Mouse (Mus musculus): ENCODE measurements at regions not wholly inside any gene's neighbourhood (a gene's known extent, or its start where the extent isn't known, plus 50 kb on each side); places are given as distances from the start of the nearest gene placed in this dataset.

DNA sequence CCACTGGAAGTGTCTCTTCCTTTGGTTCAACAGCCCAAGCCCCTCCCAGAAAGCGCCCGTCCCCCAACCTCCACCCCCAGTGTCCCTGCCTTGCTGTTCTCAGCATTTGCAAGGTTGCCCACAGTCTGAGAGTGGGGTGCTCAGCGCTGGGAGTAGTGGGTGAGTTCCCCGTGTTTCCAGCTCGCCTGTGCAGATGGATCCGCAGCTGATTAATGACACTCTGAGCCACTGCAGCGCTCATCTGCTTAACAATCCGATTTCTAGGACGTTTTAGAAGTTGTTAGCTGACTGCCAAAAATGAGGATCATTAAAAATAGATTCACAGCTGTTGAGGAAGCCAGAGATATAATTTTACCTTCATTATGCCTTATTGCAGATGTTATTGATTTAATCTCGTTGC, 280.0 kb upstream of the Npvf start:
- no peak overlapping the region for H3K9ac ChIP-seq (replicated peaks; ENCODE audit: low read length)
- ATAC-seq (replicated peaks; ENCODE audit: insufficient number of reproducible peaks, low FRiP score, low TSS enrichment, low read depth): no peak
- H3K4me2 ChIP-seq (ENCODE audit: low read depth, low read length): no peak overlapping the region
- no peak overlapping the region for H3K27ac ChIP-seq (replicated peaks; ENCODE audit: low read depth, low read length)
- no peaks in the 10 kb centered on the region for H3K9me3 ChIP-seq (replicated peaks; ENCODE audit: control insufficient read depth, low read length)
- no peaks in the 10 kb centered on the region for H3K4me1 ChIP-seq (ENCODE audit: control insufficient read depth, insufficient read depth, low read length)
- H3K27me3 ChIP-seq (ENCODE audit: control insufficient read depth, insufficient read depth, low read length): no peaks in the 10 kb centered on the region
- DNase-seq (ENCODE audit: low spot score): no peak
- no peaks in the 10 kb centered on the region for H3K36me3 ChIP-seq (replicated peaks; ENCODE audit: control insufficient read depth, insufficient read depth, low read depth, low read length)
- H3K4me3 ChIP-seq (ENCODE audit: low read depth, low read length): no peak overlapping the region
- WGBS: 85% methylated on average over 10 of the region's 10 CpGs

DNA sequence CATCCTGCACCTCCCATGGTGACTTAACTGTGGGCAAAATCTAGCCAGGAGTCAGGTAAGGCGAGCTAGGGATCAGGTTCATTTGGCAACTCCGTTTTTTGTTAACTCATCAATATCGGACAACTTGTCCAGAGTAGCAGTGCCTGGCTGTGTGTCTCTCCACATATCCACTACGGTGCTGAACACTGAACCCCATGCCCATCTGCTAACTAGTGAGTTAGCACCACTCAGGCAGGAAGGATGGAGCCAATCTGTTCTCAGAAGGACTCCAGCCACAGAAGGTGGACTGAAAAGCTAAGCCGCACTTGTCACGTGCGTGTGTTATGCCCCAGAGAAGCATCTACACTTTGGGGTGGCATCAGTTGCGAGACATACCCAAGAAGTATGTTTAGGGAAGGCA, 282.1 kb upstream of the Npvf start:
- Histone ChIP-seq H3K9me3 (replicated peaks; ENCODE audit: control insufficient read depth, low read length) (no peaks in the 10 kb centered on the region), H3K4me3 (ENCODE audit: low read depth, low read length) (no peak overlapping the region), H3K27ac (replicated peaks; ENCODE audit: low read depth, low read length) (0 out of 2 replicates have a peak overlapping the region, but pooled peaks have one; percentile 3), H3K27me3 (ENCODE audit: control insufficient read depth, insufficient read depth, low read length) (no peaks in the 10 kb centered on the region), H3K36me3 (replicated peaks; ENCODE audit: control insufficient read depth, insufficient read depth, low read depth, low read length) (no peaks in the 10 kb centered on the region), H3K9ac (replicated peaks; ENCODE audit: low read length) (no peak overlapping the region; the same call in 1 of the 2 replicates), H3K4me2 (ENCODE audit: low read depth, low read length) (no peak overlapping the region), H3K4me1 (ENCODE audit: control insufficient read depth, insufficient read depth, low read length) (no peaks in the 10 kb centered on the region)
- WGBS: 86% methylated on average over 8 of the region's 8 CpGs
- no peak for ATAC-seq (replicated peaks; ENCODE audit: insufficient number of reproducible peaks, low FRiP score, low TSS enrichment, low read depth)
- DNase-seq (ENCODE audit: low spot score): no peak

DNA sequence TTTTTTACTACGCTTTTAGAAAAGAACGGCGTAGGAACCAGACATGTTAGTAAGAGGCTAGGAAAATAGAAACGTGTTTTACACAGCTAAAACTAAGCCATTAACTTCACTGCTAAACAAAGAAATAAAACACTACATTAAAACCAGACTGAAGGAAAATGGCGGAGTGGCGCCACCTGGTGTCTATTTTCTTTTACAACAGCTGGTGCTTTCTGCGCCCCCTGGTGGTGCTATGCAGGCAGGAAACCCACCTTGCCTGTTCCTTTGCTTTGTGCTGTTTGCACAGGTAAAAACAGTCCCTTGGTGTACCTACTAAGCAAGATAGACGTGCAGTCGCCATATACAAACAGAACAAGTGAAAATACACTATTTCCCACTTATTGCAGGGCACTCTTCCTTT, 282.9 kb upstream of the Npvf start:
- H3K4me2 ChIP-seq (ENCODE audit: low read depth, low read length): no peak overlapping the region
- no peak overlapping the region for H3K9ac ChIP-seq (replicated peaks; ENCODE audit: low read length)
- H3K27ac ChIP-seq (replicated peaks; ENCODE audit: low read depth, low read length): no peak overlapping the region
- no peak for ATAC-seq (replicated peaks; ENCODE audit: insufficient number of reproducible peaks, low FRiP score, low TSS enrichment, low read depth)
- H3K36me3 ChIP-seq (replicated peaks; ENCODE audit: control insufficient read depth, insufficient read depth, low read depth, low read length): no peaks in the 10 kb centered on the region
- no peaks in the 10 kb centered on the region for H3K4me1 ChIP-seq (ENCODE audit: control insufficient read depth, insufficient read depth, low read length)
- WGBS: 28% methylated on average over 9 of the region's 9 CpGs
- peak; percentile 89 for DNase-seq (ENCODE audit: low spot score)
- no peaks in the 10 kb centered on the region for H3K9me3 ChIP-seq (replicated peaks; ENCODE audit: control insufficient read depth, low read length)
- H3K27me3 ChIP-seq (ENCODE audit: control insufficient read depth, insufficient read depth, low read length): no peaks in the 10 kb centered on the region
- no peak overlapping the region for H3K4me3 ChIP-seq (ENCODE audit: low read depth, low read length)

DNA sequence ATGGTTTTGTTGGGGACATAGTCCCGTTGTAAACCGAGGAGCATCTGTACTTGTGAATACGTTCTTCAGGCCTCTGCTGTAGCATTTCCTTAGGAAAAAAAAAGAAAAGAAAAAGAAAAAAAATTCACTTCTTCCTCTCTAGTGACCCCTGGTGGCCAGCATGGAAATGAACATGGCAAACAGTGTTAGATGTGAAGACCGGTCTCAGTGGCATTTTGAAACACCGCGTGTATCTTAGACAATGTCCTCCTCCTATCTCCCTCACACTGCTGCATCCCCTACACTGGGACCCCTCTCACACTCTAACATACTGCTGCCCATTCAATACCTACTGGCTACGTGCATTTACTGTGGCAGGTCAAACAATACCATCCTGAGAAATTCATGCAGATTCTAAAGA, 284.6 kb upstream of the Npvf start:
- H3K4me3 ChIP-seq (ENCODE audit: low read depth, low read length): no peak overlapping the region
- H3K4me1 ChIP-seq (ENCODE audit: control insufficient read depth, insufficient read depth, low read length): no peaks in the 10 kb centered on the region
- no peak overlapping the region for H3K4me2 ChIP-seq (ENCODE audit: low read depth, low read length)
- no peak overlapping the region for H3K27ac ChIP-seq (replicated peaks; ENCODE audit: low read depth, low read length)
- no peaks in the 10 kb centered on the region for H3K36me3 ChIP-seq (replicated peaks; ENCODE audit: control insufficient read depth, insufficient read depth, low read depth, low read length)
- H3K9ac ChIP-seq (replicated peaks; ENCODE audit: low read length): no peak overlapping the region
- no peaks in the 10 kb centered on the region for H3K27me3 ChIP-seq (ENCODE audit: control insufficient read depth, insufficient read depth, low read length)
- H3K9me3 ChIP-seq (replicated peaks; ENCODE audit: control insufficient read depth, low read length): no peaks in the 10 kb centered on the region
- ATAC-seq (replicated peaks; ENCODE audit: insufficient number of reproducible peaks, low FRiP score, low TSS enrichment, low read depth) (peak; percentile 47; the same call in 1 of the 2 replicates), DNase-seq (ENCODE audit: low spot score) (peak; percentile 74)
- 31% methylated on average over 7 of the region's 7 CpGs for WGBS

DNA sequence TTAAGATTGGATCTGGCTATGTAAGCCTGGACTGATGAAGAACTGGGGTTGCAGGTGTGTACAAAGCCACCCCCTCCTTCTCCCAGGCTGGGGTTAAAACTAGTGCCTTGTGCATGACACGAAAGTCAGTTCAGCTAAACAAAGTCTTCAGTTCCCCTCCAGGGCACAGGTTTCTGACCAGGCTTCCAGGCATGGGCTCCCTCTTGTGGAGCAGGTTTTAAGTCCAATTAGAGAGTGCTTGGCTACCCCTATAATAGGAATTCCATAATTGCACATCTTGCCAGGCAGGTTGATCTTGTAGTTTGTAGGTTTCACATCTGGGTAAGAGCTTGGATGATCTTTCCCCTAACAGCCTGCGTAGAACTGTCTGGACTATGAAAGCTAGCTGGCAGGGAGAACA, 285.2 kb upstream of the Npvf start:
- WGBS: 41% methylated on average over 2 of the region's 2 CpGs
- DNase-seq (ENCODE audit: low spot score) (peak; percentile 60), ATAC-seq (replicated peaks; ENCODE audit: insufficient number of reproducible peaks, low FRiP score, low TSS enrichment, low read depth) (no peak)
- Histone ChIP-seq H3K4me3 (ENCODE audit: low read depth, low read length) (no peak overlapping the region), H3K9ac (replicated peaks; ENCODE audit: low read length) (no peak overlapping the region), H3K36me3 (replicated peaks; ENCODE audit: control insufficient read depth, insufficient read depth, low read depth, low read length) (no peaks in the 10 kb centered on the region), H3K4me2 (ENCODE audit: low read depth, low read length) (no peak overlapping the region), H3K27ac (replicated peaks; ENCODE audit: low read depth, low read length) (0 out of 2 replicates have a peak overlapping the region, but pooled peaks have one; percentile 6), H3K4me1 (ENCODE audit: control insufficient read depth, insufficient read depth, low read length) (no peaks in the 10 kb centered on the region), H3K9me3 (replicated peaks; ENCODE audit: control insufficient read depth, low read length) (no peaks in the 10 kb centered on the region), H3K27me3 (ENCODE audit: control insufficient read depth, insufficient read depth, low read length) (no peaks in the 10 kb centered on the region)

DNA sequence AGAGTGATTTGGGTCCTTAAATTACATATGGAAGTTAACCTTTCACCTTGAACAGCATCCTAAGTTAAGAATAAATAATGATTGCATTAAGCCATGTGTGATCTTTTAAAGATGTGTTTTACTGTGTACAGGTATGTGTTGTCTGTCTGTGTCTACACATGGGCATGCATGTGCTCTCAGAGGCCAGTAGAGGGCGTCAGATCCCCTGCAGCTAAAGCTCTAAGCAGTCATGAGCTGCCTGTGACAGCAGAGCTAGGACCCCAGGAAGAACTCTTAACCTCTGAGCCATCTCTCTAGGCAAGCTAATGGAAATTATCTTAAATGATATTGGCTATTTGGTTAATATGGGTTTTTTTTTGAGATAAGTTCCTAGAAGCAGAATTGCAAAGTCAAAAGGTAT, 285.9 kb upstream of the Npvf start:
- H3K4me1 ChIP-seq (ENCODE audit: control insufficient read depth, insufficient read depth, low read length): no peaks in the 10 kb centered on the region
- no peak overlapping the region for H3K9ac ChIP-seq (replicated peaks; ENCODE audit: low read length)
- H3K36me3 ChIP-seq (replicated peaks; ENCODE audit: control insufficient read depth, insufficient read depth, low read depth, low read length): no peaks in the 10 kb centered on the region
- H3K9me3 ChIP-seq (replicated peaks; ENCODE audit: control insufficient read depth, low read length): no peaks in the 10 kb centered on the region
- DNase-seq (ENCODE audit: low spot score): peak; percentile 38
- no peak overlapping the region for H3K4me2 ChIP-seq (ENCODE audit: low read depth, low read length)
- WGBS: 10% methylated on average over 1 of the region's 1 CpGs
- no peak overlapping the region for H3K4me3 ChIP-seq (ENCODE audit: low read depth, low read length)
- H3K27ac ChIP-seq (replicated peaks; ENCODE audit: low read depth, low read length): no peak overlapping the region
- no peaks in the 10 kb centered on the region for H3K27me3 ChIP-seq (ENCODE audit: control insufficient read depth, insufficient read depth, low read length)
- ATAC-seq (replicated peaks; ENCODE audit: insufficient number of reproducible peaks, low FRiP score, low TSS enrichment, low read depth): no peak

DNA sequence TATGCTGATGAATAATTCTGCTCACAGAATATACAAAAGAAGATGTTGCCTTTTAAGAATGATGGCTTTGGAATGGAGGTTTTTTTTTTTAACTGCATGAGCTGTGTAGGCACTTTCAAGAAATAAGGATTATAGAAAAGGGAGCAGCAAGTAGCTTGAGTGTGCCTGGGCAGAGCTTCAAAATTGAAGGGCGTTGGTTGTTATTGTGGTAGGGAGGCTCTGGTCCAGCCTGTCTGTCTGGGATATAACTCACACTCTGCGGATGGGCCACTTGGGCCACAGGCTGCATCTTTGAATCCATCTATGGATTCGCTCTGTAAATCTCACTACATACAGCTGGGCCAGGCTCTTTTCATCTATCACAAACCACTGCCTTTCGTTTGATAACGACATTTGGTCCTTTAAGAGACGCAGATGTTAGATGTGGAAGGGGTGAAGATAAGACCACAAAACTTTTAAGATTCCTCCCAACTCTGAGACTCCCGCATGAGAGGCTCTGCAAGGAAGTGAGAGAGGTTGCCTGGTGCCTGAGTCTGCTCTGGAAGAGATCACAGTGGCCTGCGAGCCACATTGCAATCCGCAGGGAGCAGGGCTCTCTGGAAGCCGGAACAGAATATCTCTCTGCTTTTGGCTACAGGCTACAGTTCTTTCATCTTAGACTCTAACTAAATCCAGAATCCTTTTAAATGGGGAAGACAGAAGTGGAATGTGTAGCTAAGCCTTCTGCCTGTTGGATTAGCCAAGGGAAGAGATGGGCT, 286.6 kb upstream of the Npvf start:
- ATAC-seq (replicated peaks; ENCODE audit: insufficient number of reproducible peaks, low FRiP score, low TSS enrichment, low read depth) (no peak), DNase-seq (ENCODE audit: low spot score) (no peak)
- Histone ChIP-seq H3K4me1 (ENCODE audit: control insufficient read depth, insufficient read depth, low read length) (no peaks in the 10 kb centered on the region), H3K27me3 (ENCODE audit: control insufficient read depth, insufficient read depth, low read length) (no peaks in the 10 kb centered on the region), H3K36me3 (replicated peaks; ENCODE audit: control insufficient read depth, insufficient read depth, low read depth, low read length) (no peaks in the 10 kb centered on the region), H3K4me2 (ENCODE audit: low read depth, low read length) (no peak overlapping the region), H3K4me3 (ENCODE audit: low read depth, low read length) (no peak overlapping the region), H3K9me3 (replicated peaks; ENCODE audit: control insufficient read depth, low read length) (no peaks in the 10 kb centered on the region), H3K9ac (replicated peaks; ENCODE audit: low read length) (no peak overlapping the region), H3K27ac (replicated peaks; ENCODE audit: low read depth, low read length) (0 out of 2 replicates have a peak overlapping the region, but pooled peaks have one; percentile 3)
- 73% methylated on average over 10 of the region's 10 CpGs for WGBS

DNA sequence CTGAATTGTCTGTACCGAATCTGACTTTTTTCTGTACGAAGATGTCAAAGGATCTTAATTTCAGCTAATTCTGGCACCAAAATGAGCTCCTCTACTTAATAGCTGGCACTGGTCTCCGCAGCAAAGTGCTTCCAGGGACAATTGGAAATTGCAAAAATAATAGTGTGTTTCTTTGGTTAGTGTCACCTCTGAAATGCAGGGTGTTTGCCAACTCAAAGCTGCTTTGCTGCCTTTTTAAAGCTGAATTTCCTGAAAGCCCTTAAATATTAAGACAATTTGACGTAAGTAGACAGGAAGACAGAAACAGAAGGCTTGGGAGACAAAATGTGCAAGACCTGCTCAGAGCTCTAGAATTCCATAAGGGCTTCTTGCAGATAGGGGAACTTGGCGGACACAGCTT, 288.5 kb upstream of the Npvf start:
- Histone ChIP-seq H3K27ac (replicated peaks; ENCODE audit: low read depth, low read length) (peak overlapping the region; percentile 30), H3K4me2 (ENCODE audit: low read depth, low read length) (no peak overlapping the region), H3K36me3 (replicated peaks; ENCODE audit: control insufficient read depth, insufficient read depth, low read depth, low read length) (no peaks in the 10 kb centered on the region), H3K9me3 (replicated peaks; ENCODE audit: control insufficient read depth, low read length) (no peaks in the 10 kb centered on the region), H3K4me1 (ENCODE audit: control insufficient read depth, insufficient read depth, low read length) (no peaks in the 10 kb centered on the region; the same call in 1 of the 2 replicates), H3K27me3 (ENCODE audit: control insufficient read depth, insufficient read depth, low read length) (no peaks in the 10 kb centered on the region), H3K4me3 (ENCODE audit: low read depth, low read length) (no peak overlapping the region), H3K9ac (replicated peaks; ENCODE audit: low read length) (no peak overlapping the region)
- DNase-seq (ENCODE audit: low spot score) (peak; percentile 39), ATAC-seq (replicated peaks; ENCODE audit: insufficient number of reproducible peaks, low FRiP score, low TSS enrichment, low read depth) (no peak)
- 57% methylated on average over 5 of the region's 5 CpGs for WGBS

Data from embryonic facial prominence, embryonic 11.5 days (tissue).